Mouse (Mus musculus) v-Abl transformed pro-B cells (cell line): ENCODE measurements around the gene Gper1.

Experiments
- in situ Hi-C, 2 experiments: fragments of 400-800 bp; cut with MboI; formaldehyde crosslinking; loops; one replicate each; pipeline ENCODE4 v1.15.1; 2025; ENCODE audit not compliant: unreplicated experiment in 2 of 2

Gene Gper1

GRCm38 (mm10) chr5:139440926-139441725, 18.2 kb downstream of the Gper1 start:
- in situ Hi-C loops = loop anchor here in 1 of 2 experiments (10.0 kb wide), 1 partner anchor 996 kb away; the partner anchor contains the start of gene Zfp157

DNA sequence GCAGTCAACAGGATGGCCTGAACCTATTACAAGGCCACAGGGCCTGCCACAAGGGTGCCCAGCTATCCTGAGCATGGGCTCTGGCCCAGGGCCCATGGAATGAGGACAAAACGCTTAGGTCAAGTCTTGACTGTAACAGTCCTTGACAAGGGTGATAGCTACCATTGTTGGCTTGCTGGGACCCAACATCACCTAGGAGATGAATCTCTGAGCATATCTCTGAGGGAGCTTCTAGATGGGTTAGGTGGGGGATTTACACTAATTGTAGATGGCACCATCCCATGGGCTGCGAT, 18.7 kb downstream of the Gper1 start:
- in situ Hi-C loops = loop anchor here in 1 of 2 experiments (10.0 kb wide), 1 partner anchor 997 kb away; the partner anchor contains the start of gene Zfp157

- in situ Hi-C loops = loop anchor here in 1 of 2 experiments (10.0 kb wide), 1 partner anchor 998 kb away; the partner anchor contains the start of gene Zfp157
These were observed 19.5 kb downstream of the Gper1 start for GRCm38 (mm10) chr5:139442428-139442827.

DNA sequence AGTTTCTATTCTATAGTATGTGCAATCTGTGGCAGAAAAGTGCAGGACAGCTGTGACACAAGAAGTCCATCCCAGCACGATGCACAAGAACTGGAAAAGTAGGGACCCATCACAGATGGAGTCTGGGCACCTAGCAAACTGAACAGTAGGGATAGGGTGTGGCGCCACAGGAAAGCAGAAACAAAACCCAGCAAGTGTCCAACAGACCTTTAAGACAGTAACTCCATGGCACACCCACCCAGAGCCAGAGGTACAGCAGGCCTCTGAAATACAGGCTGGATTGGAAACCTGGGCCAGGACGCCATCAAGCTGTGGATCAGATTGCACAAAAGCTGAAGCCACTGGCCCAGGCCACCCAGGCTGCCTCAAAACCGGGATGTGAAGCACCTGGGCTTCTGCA, 20.0 kb downstream of the Gper1 start:
- in situ Hi-C loops = loop anchor here in 1 of 2 experiments (10.0 kb wide), 1 partner anchor 998 kb away; the partner anchor contains the start of gene Zfp157

- in situ Hi-C loops = loop anchor here (5.0 to 10.0 kb wide), 2 partner anchors 63 to 1000 kb away; partner anchors contain the start of gene Zfp157 (in 1 of the 2)
These were observed 22.3 kb downstream of the Gper1 start for GRCm38 (mm10) chr5:139445258-139445657.

GRCm38 (mm10) chr5:139448025-139448424, 25.1 kb downstream of the Gper1 start:
- in situ Hi-C loops = loop anchor here (5.0 to 10.0 kb wide), 2 partner anchors 66 to 1003 kb away; partner anchors contain the start of gene Zfp157 (in 1 of the 2)

- in situ Hi-C loops = loop anchor here (5.0 to 10.0 kb wide), 2 partner anchors 67 to 1004 kb away; partner anchors contain the start of gene Zfp157 (in 1 of the 2)
These were observed 26.3 kb downstream of the Gper1 start for GRCm38 (mm10) chr5:139449161-139449791.

- in situ Hi-C loops = loop anchor here (5.0 to 10.0 kb wide), 2 partner anchors 68 to 1005 kb away; partner anchors contain the start of gene Zfp157 (in 1 of the 2)
These were observed 27.0 kb downstream of the Gper1 start for GRCm38 (mm10) chr5:139449926-139450325.

DNA sequence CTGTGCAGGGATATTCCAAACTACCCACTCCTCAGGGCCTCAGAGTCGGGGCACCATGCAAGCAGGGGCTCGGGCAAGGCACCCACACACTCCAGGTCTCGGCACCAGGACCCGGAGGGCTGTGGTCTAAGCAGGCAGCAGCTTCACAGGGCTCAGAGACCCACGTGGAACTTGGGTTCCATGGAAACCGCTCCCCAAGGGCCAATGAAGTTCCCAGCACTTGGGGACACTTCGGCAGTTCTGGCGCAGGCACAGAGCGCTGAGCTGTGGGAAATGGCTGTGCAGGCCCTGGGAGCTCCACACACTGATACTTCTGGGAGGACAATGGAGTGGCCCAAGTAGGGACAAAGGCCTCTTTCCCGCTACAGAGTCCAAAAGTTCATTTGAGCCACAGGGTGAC, 30.1 kb downstream of the Gper1 start:
- in situ Hi-C loops = no loop called here

DNA sequence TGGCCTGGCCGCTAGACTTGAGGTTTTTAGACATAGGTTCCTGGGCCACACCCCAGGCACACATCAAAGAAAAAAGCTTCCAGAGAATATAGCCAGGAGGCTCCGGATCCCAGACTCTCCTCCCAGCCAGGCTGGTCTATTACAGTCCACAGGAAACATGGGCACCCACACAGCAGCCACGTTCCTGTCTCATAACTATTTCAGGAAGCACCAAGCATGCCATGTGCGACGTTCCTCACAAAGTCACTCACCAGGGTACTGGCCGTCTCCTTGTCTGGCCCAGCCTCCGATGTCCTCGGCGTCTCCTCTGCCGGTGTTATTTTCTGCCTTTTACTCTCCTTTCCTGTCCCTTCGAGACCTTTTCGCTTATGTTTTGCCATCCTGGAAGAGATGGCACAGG, 32.2 kb downstream of the Gper1 start:
- in situ Hi-C loops = no loop called here

DNA sequence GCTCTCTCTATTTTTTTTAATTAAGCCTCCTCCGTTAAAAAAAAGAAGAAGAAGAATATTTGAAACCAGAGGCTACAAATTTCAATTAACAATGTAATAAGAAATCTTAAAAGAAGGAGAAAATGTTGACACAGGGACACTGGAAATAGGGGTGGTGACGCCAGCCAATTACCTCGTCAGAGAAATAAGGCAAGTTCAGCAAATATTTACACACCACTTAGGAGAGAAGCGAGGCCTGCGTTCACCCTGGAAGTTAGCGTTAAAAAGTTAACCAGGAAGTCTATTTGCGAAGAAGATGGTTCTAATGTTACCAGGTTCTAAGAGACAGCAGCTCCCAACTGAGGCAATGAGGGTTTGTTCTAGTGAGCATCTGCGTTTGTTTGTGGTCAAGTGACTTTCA, 34.3 kb downstream of the Gper1 start:
- in situ Hi-C loops = no loop called here

GRCm38 (mm10) chr5:139459938-139460337, 37.0 kb downstream of the Gper1 start:
- in situ Hi-C loops = loop anchor here in 1 of 2 experiments (10.0 kb wide), 1 partner anchor 95 kb away; no protein-coding TSS in a partner anchor

DNA sequence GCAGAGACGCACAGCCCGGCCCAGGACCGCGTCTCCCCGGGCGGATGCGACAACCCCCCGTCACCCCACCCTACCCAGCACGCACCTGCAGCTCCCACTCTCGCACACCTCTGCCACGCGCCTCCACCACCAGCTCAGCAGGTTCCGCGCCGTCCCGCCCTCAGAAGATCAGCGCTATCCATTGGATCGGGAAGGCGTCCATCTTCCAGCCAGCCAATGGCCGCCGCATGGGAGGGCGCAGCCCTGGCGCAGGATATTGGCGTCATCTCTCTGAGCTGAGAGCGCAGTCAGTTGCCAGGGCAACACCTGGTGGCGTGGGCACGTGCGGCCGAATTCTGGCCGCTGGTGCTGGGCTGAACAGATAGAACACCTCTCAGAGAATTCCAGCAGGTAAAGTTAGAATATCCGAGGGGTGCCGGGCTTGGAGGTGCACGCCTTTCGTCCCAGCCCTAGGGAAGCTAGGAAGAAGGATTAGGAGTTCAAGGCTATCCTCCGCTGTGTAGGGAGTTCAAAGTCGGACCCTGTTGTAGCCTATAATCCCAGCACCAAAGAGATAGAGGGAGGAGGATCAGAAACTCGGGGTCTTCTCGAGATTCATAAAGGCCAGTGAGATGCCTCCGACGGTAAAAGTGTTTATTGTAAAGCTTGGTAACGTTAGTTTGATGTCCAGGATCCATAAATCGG, 37.6 kb downstream of the Gper1 start, which contains the start of gene 3110082I17Rik:
Gene 3110082I17Rik, minus strand, starts transcription at position 144 of the 684 bp plus-strand sequence.
- in situ Hi-C loops = loop anchor here in 1 of 2 experiments (10.0 kb wide), 1 partner anchor 96 kb away; no protein-coding TSS in a partner anchor

DNA sequence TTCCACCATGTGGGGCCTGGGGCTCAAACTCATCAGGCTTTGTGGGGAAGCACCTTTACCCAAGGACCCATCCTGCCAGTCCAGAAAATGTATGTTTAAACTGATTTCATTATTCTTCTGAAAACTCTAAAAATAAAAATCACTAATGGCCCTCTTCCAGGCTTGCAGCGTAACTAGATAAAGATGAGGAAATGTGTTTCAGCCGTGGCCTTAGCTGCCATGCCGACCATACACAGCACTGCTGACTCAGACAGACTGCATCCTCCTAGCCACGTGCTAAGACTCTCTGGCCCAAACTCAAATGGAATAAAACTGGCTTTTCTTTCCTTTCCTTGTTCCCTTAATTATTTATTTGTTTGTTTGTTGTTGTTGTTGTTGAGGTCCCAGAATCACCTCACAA, 41.9 kb downstream of the Gper1 start:
- in situ Hi-C loops = loop anchor here in 1 of 2 experiments (10.0 kb wide), 1 partner anchor 100 kb away; no protein-coding TSS in a partner anchor

DNA sequence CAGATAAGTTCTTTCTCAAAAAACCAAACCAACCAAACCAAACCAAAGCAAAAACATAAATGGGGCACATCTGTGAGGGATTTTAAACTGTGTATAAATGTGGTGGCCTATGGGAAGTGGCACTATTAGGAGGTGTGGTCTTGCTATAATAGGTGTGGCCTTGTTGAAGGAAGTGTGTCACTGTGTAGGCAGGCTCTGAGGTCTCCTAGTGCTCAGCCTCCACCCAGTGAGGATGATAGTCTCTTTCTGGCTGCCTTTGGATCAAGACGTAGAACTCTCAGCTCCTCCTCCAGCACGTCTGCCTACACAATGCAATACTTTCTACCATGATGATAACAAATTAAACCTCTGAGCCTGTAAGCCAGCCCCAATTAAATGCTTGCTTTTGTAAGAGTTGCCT, 43.4 kb downstream of the Gper1 start:
- in situ Hi-C loops = loop anchor here in 1 of 2 experiments (10.0 kb wide), 1 partner anchor 102 kb away; no protein-coding TSS in a partner anchor

DNA sequence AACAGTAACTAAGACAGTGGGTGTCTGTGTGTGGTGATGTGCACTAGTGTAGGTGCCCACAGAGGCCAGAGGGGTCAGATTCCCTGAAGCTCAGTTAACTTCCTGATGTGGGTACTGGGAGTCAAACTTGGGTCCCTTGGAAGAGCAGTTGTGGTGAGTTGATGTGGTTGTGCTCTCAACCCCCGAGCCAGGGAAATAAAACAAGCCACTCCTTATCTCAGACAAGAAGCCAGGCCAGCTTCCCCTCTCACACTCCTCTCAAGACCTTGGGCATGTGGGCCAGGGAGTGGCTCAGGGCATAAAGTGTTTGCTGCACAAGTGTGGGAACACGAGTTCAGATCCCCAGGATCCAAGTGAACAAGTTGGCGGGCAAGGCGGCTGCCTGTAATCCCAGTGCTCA, 43.9 kb downstream of the Gper1 start:
- in situ Hi-C loops = loop anchor here in 1 of 2 experiments (10.0 kb wide), 1 partner anchor 102 kb away; no protein-coding TSS in a partner anchor

DNA sequence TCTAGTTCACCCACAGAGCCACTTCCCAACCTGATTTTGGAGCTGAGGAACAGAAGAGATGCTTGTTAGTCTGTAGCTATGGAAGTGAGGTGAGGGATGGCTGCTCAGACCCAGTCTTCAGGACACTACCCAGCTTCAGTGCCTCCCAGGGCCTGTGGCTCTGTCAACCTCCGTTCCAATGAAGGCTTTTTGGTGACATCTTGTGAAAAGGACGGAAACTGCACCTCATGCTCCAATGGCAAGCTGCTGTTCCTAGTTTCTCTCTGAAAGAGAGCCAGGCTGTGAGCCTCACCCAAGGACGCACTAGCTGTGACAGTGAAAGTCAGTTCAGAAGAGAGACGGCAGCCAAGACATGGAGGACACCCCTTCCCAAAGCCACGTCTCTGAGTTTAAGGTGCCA, 45.0 kb downstream of the Gper1 start:
- in situ Hi-C loops = loop anchor here in 1 of 2 experiments (10.0 kb wide), 1 partner anchor 103 kb away; no protein-coding TSS in a partner anchor

DNA sequence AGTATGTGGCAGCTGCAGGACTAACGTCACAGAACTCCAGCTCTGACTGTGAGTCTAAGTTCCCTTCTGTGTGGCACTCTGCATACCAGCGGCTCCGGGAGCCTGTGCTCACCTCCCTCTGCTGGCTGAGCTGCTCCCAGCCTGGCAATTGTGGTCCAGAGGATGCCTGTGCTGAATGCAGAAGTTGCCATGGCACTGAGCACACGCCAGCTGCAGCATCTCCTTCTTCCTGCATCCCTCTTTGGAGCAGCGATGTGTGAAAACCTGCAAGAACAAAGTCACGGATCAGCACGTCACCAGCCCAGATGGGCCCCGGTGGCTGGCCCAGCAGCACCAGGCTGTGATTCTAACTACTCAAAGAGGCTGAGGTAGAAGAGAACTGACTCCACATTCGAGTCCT, 51.8 kb downstream of the Gper1 start:
- in situ Hi-C loops = no loop called here
